Mouse (Mus musculus) bone marrow macrophage, adult 2 months (primary cell): Measurements from ENCODE around the gene Pofut2. TPM values are rescaled to one million over a fixed set of nuclear protein-coding genes. Genes with fewer than 3 reads are reported as not detected.
A peak's percentile ranks its signal among the peaks of the same experiment; 100 is the strongest.

ENCODE experiments used
- H3K27ac ChIP-seq: 2 replicates; pipeline ENCODE4 v1.5.1; 2012; ENCODE audit warnings: low read depth, low read length; ENCODE audit not compliant: insufficient read depth
- H3K4me1 ChIP-seq: 2 replicates; pipeline ENCODE4 v1.6.1; 2012; ENCODE audit warnings: low read length; ENCODE audit not compliant: control insufficient read depth, insufficient read depth
- H3K4me3 ChIP-seq: 2 replicates; pipeline ENCODE4 v1.5.1; 2012; ENCODE audit warnings: mild to moderate bottlenecking, low read length, moderate library complexity; ENCODE audit not compliant: insufficient read depth
- CTCF ChIP-seq: IDR thresholded peaks from 2 replicates; pipeline ENCODE4 v1.5.1; 2012; ENCODE audit warnings: low read depth, mild to moderate bottlenecking, low read length, moderate library complexity
- POLR2A ChIP-seq: IDR thresholded peaks from 2 replicates; pipeline ENCODE4 v1.6.1; 2012; ENCODE audit warnings: mild to moderate bottlenecking, low read depth, low read length, borderline replicate concordance
- polyA plus RNA-seq: library from polyadenylated mRNA; stranded (reverse); fragments of >200 nt; gene quantifications from 2 replicates; pipeline ENCODE4 v1.2.4, GENCODE M21; 2012; ENCODE audit not compliant: missing spikeins, insufficient read depth, insufficient read length

Pofut2 gene
- polyA plus RNA-seq, 1 experiment: 44.5 TPM

DNA sequence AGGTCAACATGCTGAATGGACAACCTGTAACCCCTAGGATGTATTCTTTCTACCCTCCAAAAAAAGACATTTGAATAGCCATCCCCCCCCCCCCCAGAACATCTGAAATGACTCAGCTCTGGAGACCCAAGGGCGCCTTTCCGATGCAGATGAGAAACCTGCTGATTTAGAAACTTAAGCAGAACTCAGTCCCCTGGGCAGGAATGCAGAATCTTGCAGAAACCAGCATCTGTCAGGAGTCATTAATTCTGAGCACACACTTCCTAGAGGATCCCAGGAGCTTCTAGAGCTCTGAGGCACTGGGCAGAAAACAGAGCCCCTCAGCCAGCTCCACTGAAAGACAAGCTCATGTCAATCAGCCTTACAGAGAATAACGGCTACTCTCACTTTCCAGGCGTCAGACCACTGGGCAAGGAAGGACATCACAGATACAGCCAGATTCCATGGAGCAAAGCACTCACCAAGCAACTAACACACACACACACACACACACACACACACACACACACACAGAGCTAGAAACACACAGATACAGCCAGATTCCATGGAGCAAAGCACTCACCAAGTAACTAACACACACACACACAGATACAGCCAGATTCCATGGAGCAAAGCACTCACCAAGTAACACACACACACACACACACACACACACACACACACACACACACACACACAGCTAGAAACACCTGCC, 46.0 kb downstream of the Pofut2 start:
- Histone ChIP-seq H3K4me3 (no peak overlapping the region), H3K27ac (no peak overlapping the region), H3K4me1 (no peaks in the 10 kb centered on the region)
- TF ChIP-seq POLR2A (no peak), CTCF (no peak)

DNA sequence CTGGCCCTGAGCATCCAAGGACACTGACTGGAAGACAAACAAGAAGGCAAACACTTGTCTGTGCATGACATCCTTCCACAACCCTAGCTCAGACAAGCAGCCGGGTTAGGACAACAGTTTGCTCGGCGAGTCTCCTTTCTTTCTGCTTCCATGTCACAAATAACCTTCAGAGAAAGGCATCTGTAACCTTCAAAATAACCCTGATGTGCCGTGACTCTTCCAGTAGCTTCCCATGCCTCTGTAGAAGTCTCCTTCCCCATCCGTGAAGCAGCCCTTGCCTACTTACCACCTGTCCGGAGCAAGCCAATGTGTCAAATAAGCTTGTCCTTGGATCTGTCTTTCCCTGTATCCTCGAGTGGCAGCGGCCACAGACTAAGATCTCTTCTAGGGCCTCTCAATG, 46.7 kb downstream of the Pofut2 start:
- Histone ChIP-seq H3K4me3 (no peak overlapping the region), H3K27ac (no peak overlapping the region), H3K4me1 (no peaks in the 10 kb centered on the region)
- TF ChIP-seq POLR2A (no peak), CTCF (no peak)

- TF ChIP-seq CTCF: no peak
- no peak for TF ChIP-seq POLR2A
- no peak overlapping the region for H3K4me3 ChIP-seq
- no peaks in the 10 kb centered on the region for H3K4me1 ChIP-seq
- H3K27ac ChIP-seq: no peak overlapping the region
Measured at GRCm38 (mm10) chr10:77308978-77309377, 50.0 kb downstream of the Pofut2 start.

- H3K27ac ChIP-seq: peak overlapping the region; percentile 0; the same call in 1 of the 2 replicates
Measured at GRCm38 (mm10) chr10:77314711-77315266, 55.8 kb downstream of the Pofut2 start.

DNA sequence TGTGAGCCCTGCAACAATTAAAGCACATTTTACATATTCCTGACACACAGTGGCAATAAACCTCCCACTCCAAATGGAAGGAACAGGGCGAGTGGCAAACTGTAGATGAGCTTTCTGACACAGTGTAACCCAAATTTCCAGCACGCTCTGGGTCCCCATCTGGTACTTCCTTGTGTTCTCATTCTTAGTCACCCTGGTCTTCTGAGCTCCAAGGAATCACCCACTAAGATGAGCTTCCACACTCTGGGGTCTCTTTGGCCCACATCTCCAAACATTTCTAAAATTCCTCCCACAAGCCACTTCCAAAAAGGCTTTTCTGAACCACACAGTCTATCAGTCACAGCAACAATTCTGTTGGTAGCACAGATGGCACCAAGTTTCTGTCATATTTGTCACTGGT, 56.7 kb downstream of the Pofut2 start:
- Histone ChIP-seq H3K27ac (no peak overlapping the region), H3K4me1 (peaks cover 11% of the 10 kb centered on the region), H3K4me3 (no peak overlapping the region)
- TF ChIP-seq POLR2A (no peak), CTCF (no peak)

More at GRCm38 (mm10) chr10:77314711-77315266, 55.8 kb downstream of the Pofut2 start:
- peaks cover 11% of the 10 kb centered on the region for H3K4me1 ChIP-seq
- no peak overlapping the region for H3K4me3 ChIP-seq
- no peak for TF ChIP-seq POLR2A

Other genes starting within 250 kb of the Pofut2 start
- 7.9 and 10.7 TPM in 2 replicates for gene Slc19a1, start 227.0 kb upstream of the Pofut2 start, polyA plus RNA-seq
- 49.0 and 50.9 TPM in 2 replicates for gene Col18a1, start 92.7 kb upstream of the Pofut2 start, polyA plus RNA-seq
- 0.77 and 0.84 TPM in 2 replicates for gene Adarb1, start 159.1 kb downstream of the Pofut2 start, polyA plus RNA-seq